Mouse (Mus musculus): ENCODE data around the gene Tmem200a.

DNA sequence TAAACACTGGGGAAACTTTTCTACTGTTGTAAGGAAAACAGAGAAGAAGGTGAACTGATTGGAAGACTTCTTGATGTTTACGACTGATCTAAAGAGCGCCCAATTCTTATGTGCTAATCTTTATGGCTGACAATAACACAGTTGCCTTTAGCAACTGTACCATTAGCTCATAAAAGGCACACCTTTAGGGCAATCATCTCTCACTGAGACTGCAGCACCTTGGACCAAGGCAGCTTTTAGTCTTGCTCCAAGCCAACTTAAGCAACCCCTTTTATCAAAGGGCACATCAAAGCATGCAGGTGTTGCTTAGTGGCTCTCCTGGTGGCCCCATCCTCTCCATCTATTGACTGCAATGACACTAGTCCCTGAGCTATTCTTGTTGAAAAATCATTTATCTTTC is 27.7 kb downstream of the Tmem200a start:
- TF ChIP-seq CTCF (IDR thresholded peaks at IDR 0.05; ENCODE audit: low read depth, low read length) (no peak), POLR2A (IDR thresholded peaks at IDR 0.05; ENCODE audit: insufficient read depth, low read length) (no peak), EP300 (IDR thresholded peaks at IDR 0.05; ENCODE audit: insufficient read depth, low read depth, low read length) (no peak)
